Mouse (Mus musculus) gastrocnemius, postnatal 25 days (tissue): ENCODE measurements around the gene Gpa33. TPM values are rescaled to one million over a fixed set of nuclear protein-coding genes. Genes with fewer than 3 reads are reported as not detected.
A peak's percentile ranks its signal among the peaks of the same experiment; 100 is the strongest.

ENCODE experiments used
- DNase-seq: peaks from one replicate; pipeline ENCODE4 v3.0.0; 2022
- long read RNA-seq, 2 experiments: library from polyadenylated mRNA; stranded (forward); transcript quantifications; one replicate each; pipeline ENCODE4 v2.0.0; 2021
- total RNA-seq, 2 experiments: library from RNA; stranded (reverse); gene quantifications; 1 replicate in 1 of 2; 2 replicates in 1 of 2; pipeline ENCODE4 v1.2.3; 2021

The Gpa33 gene
- not detected for total RNA-seq
- long read RNA-seq, experiment 1 = 0 reads
- long read RNA-seq, experiment 2 = 0 reads

DNA sequence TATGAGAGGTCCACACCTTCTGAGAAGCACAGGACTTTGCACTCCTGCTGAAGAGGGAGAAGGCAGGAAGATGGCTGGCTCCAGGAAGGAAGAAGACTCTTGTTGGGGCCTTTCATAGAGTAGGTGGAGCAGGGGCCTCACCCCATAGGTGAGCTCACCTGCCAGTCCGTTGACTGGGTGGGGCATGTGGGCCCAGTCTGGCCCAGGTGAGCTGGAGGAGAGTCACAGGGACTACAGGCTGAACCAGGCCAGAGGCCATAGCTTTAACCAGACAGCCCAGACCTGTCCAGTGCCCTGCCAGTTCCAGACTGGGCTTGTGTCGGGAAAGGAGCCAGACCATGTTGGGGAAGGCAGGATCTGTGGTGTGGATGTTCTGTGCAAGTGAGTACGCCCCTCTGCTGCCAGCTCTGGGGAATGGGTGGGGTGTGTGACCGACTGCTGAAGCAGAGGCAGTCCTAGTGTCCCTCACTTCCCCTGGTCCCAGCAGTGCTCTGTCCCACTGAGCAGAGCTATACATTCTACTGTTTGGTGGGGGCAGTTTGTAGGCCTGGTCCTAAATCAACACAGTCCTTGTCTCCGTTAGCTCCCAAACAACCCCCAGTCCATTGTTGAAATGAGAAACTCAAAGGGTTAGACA lies at the start of gene Gpa33:
Gpa33 (plus strand) TSS at position 15 of the 637 bp plus-strand sequence.
- DNase-seq = no peak

DNA sequence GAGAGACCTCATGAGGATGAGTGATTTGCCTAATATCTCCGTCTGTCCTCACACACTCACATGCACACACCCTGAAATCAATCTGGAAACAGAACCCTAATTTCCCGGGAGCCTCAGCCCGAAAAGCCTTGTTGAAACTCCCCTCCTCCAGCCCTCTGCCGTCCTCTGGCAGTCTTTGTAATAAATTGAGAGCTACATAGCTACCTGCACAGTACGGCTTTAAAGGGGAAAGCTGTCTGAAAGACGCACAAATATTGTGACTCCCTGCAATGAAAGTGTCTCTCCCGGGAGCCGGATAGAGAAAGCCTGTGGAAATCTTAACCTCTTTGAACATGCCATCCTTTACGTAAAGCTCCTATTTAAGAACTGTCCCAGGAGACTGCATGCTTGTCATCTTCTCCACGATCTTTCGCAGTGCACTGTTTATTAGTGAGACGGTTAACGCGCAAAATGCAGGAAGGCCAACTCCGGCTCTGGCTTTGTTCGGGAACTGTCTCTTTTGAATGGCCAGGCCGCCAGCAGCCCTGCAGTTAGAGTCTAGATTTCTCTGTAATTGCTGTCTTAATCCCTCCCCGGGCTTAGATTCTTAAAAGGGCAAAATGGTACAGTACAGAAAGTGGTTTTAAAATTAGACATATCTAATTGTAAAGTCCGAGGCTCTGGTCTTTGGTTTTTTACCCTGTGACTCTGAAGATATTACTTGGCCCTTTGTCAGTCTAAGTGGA lies 41.4 kb upstream of the Gpa33 start:
- no peak for DNase-seq

DNA sequence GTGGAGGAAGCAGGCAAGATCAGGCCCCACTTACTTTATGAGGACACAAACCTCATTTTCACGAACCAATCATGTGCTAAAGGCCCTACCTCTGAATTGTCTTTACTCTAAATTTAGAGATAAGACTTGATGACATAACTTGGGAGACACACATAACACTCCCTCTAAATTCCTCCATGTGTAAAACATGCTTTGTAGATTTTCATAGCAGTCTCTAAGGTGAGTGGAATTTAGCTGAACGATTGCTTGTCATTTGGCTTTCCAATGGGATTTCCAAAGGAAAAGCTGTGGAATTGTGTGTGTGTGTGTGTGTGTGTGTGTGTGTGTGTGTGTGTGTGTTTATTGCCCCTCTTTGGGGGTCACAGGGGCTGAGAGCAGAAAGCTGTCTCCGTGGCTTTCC lies 40.7 kb upstream of the Gpa33 start:
- DNase-seq = no peak

DNA sequence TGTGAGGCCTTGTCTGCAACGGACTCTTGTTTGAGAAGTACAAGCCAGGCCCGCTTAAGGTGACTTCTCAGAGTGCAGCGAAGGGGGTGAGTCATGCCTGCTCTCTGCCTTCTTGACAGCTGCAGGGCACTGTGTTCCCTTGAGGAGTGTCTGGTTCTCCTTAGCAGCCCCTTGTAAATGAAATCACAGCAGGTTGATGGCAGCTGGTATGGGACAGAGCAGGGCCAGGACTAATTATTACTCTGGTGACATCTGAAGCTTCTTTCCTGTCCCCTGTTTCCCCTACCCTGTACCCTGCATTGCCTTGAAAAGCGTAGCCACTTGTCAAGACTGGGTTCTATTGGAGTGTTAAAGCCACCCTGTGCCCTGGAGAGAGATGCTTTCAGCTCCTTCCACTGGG lies 40.3 kb upstream of the Gpa33 start:
- no peak for DNase-seq

DNA sequence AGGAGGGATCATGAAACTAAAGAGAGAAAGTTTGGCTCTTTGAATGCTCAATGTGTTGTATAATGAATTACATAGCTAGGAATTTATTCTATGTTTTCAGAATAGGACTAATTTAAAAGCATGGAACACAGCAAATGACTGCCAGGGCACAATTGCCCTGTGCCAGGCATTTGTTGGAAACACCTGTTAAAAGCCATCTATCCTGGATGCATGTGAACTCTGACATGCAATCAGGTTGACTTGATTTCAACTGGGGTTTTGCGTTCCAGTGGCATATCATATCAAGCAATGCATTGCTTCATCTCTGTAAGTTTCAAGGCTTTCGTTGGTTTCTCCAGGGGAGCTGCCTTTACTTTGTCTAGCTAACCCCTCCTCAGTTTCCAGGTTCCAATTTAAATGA lies 39.7 kb upstream of the Gpa33 start:
- no peak for DNase-seq

DNA sequence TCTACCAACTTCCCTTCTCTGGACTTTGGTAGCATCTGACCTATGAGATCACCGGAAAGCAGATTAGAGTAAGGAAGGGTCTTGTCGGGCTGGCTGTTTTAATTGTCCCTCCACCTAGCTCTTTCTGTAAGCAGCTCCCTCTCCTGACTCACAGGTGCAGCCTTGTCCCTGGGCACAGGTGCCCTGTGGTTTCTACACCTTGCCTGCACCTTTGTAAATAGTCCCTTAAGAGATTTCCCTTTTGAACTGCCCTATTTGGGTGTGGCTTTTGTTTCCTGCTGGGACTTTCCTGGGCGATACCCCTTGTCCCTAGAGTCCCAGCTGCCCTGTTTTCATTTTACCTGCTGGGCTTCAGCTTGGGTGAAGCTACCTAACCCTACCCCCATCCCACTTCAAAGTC lies 35.6 kb upstream of the Gpa33 start:
- DNase-seq = no peak

DNA sequence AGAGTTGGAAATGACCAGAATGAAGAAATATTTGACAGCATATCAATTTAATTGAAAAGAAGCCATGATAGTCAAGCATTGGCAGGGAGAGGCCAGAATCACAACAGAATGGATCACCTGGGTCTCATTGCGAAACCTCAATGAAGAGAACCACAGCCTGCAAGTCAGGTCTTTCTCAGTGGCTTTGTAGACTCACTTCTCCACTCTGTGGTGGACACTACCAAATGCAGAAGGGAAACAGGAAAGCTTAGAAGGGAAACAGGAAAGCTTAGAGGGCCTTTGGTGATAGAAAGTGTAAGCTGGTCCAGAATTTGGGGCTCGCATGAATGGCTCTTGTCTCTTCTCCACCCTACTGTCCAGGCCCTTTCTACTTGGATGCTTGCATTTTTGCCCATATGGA lies 31.9 kb upstream of the Gpa33 start:
- no peak for DNase-seq

DNA sequence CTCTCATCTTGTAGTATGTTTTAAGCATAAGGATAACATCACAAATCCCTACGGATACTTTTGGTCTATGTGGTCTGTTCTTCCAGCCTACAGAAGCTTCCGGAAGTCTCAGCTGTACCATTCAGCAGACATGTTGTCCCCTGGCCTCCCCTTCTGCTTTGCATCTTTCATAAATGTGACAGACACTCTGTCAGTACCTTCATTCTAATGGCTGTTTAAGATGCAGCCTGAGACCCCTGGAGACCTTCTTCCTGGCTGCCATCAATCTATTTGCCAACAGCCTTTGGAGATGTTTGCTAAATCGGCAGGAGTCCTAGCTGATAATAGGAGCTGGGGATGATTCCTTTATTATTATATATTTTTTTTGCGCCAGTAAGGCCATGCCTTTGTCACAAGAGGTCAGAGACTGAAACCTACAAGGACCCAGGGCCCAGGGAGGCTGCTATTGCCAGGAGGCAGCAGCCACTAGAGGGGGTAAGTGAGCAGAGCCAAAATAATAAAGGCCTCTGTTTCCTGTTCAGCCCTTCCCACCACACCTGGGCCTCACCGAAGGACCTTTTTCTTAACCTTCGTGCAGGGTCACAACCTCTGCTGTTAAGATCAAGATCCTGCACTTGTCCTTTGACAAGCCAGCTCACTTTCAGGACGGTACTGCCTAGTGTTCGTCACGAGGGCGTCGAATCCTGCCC lies 27.0 kb upstream of the Gpa33 start:
- no peak for DNase-seq

DNA sequence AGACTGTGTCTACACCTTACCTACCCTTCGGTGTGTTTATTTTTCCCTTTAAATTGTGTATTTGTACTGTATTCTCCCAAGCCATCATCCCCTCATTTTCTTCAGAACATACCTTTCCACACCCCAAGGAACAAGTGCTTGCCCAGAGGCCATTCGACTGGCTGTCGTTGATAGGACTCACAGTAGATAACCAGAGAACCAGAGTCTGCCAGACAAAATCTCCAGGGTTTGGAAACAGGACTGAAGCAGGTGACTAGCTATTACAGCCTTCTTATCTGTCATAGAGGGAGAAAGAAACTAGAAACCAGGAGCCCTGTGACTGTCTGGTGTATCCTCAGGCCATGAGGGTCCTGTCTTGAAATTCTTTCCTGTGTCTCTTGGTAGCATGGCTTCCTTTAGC lies 25.2 kb upstream of the Gpa33 start:
- no peak for DNase-seq

DNA sequence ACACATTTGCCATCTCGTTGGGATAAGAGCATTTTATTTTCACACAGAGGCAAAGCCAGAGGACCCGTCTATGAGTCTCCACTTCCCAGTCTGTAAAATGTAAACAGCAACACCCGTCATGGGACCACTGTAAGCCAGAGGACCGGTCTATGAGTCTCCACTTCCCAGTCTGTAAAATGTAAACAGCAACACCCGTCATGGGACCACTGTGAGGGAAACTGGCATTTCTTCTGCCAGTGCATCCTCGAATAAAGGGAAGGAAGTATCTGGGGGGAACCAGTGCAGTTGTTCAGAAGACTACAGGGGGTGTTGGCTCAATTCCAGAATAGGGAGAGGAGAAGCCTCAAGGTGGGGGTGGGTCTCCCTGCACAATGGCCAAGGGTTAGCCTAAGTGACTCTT lies 24.6 kb upstream of the Gpa33 start:
- no peak for DNase-seq

DNA sequence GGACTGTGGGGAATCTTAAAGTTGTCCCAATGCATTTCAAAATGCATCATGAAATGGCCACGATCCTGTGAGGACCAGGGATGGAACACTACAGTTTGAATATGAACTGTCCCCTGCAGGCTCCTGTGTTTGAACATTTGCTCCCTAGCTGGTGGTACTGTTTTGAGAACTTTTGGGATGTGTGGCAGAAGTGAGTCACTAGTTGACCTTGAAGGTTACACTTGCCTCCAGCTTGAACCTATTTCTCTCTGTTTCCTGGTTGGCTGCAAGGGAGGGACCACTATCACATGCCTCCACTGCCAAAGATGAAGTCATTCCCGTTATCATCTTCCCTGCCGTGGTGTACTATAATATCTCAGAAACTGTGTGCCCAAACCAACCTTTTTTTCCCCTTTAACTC lies 15.1 kb upstream of the Gpa33 start:
- DNase-seq = no peak

DNA sequence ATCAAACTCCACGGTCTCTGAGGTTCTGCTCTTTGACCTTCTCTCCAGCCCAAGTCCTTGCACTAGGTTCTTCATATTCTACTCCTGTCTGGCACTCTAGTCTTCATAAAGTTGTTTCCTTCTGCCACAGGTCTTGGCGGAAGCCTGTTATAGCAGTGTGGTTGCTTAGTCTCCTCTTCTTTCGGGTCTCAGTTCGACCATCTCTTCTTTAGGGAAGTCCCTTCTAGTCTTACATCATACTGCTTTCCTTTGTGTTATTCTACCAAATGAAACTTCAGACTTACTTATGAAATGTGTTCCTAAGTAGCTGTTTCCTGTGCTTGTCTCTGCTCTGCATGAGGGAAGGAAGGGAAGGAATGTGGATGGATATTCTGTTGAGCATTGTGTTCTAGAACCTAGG lies 14.3 kb upstream of the Gpa33 start:
- no peak for DNase-seq

DNA sequence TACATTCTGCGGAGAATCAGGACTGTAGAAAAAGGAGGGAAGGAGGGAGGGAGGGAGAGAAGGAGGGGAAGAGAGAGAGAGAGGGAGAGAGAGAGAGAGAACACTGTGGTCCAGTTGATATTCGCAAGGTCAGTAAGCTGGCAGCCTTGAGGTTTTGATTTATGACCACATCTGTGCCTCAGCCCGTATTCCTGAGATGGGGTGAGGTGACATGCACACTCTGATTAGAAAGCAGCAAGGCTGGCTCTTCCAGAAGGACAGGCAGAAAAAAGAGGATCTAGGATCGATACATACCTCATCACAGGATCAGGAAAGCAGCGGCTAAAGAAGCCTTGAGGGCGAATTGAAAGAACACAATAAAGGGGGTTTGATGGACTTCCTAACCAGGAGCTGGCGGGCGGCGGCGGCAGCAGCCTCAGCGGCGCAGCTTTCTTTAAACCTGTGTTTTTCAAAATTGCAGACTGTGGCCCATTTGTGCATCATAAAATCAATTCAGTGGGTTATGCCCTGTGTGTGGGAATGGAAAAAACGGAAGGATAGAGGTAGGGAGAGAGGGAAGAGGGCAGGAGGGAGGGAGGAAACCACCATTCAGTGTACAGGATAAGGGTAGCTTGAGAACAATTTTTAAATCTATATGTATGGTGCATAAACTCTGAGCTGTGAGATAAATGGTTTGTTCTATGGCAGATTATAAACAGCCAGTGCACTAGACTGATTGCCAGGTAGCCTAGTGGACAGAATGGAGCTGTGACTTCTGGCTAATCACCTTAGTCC lies 12.0 kb upstream of the Gpa33 start:
- DNase-seq = no peak

DNA sequence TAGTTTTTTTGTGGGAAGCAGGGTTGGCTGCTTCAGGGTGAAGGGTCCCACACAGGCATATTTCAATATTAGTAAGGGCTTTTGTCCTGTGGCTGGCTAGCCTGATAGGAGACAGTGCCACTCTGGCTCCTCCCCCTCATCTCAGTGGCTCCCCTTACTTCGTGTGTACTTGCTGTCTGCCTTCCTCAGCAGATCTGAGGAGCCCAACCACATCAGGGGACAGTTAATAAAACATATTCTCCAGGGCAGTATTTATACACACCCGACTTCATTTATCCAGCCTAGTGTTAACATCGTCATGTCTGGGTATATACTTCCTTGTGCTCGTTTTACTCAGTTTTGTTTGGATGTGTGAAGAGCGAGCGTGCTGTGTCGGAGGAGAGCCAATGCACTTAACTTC lies 7.9 kb upstream of the Gpa33 start:
- DNase-seq = no peak

DNA sequence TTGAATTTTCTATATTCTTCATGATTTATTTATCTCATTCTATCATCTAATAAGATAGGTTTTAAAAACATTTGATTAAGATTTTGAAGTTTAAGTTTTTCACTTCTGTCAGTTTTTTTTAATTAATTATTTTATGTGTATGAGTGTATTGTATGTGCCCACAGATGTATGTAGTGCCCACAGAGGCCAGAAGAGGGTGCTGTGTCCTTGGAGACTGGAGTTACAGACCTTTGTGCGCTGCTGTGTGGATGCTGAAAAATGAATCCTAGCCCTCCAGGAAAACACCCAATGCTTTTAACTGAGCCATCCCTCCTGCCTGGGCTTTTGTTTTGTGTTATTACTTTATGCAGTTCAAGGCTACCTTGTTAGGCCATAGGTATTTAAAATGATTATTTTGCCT lies 7.0 kb upstream of the Gpa33 start:
- no peak for DNase-seq

DNA sequence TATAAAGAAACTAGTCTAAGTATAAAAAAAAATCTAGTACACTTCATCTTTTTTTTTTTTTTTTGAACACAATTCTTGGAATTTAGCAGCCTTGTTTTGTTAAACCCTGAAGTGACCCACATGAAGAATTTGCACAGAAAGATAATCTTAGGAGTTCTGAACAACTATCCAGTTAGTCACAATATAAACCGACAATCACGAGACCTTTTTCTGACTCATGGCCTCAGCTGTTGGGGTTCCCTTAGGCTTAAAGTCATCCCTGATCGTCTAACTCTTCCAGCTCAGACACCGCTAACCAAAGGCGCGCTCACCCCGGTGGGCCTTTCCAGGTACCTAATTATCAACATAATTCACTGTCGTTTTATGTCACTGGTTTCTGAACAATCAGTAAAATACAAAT lies 6.3 kb upstream of the Gpa33 start:
- DNase-seq = no peak

DNA sequence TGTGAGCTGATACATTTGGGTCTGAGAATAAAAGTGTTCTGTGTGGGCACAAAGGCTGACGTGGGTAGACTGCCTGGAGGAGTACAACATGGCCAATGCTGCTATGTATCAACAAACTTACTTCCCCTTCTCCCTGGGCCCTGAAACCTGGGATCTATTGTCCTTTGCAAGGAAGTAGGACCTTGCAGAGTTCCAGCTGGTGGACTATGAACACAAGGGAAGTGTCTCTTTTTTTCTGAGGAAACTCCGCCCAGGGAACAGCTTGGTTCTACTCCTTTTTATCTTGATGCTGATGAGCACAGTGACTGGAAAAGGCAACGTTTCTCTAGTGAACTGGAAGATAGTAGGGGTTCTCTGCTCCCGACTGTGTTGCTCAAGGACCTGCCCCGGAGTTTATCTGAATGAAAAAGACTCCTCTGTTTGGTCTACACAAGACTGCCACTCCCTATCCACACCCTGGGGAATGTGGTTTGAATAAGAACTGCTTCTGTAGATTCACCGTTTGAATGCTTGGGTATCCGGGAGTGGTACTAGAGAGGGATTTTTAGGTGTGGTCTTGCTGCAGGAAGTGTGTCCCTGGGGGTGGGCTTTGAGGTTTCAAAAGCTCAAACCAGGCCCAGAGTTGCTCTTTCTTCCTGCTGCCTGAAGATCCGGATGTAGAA lies 5.0 kb upstream of the Gpa33 start:
- no peak for DNase-seq

DNA sequence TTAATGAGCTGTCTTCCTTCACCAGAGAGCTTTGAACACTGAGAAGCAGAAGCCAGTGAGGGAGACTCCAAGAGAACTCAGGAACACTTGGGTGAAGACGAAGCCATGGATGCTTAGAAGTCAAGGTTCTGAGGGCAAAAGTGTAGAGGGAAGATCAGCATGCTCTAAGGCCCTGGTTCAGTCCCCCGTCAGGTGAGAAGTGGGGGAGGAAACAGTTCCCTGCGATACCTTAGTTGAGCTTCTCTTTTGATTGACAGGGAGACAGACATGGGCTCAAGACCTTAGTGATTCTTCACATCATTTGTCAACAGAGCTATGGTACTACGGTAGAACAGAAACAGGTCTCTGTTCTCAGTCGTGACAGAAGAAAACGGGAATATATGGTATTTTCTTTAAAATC lies 3.7 kb upstream of the Gpa33 start:
- DNase-seq = no peak

DNA sequence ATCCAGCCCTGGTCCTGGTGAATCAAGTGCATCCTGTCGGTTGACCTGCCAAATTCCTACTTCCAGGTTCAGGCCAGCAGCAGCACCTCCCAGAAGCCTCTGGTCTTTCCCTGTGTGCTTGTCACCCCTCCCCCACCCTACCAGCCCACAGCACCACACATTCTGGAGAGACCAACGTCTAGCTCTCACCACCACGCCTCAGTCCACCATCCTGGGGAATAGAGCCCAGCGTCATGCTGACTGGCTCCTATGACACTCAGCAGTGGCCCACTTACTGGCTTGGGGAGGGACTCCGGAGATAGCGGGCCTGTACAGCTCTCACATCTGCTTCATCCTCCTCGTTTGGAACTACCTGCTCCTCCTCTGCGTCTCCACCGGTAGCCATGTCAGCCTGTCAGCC lies 3.2 kb upstream of the Gpa33 start:
- DNase-seq = peak; percentile 63

DNA sequence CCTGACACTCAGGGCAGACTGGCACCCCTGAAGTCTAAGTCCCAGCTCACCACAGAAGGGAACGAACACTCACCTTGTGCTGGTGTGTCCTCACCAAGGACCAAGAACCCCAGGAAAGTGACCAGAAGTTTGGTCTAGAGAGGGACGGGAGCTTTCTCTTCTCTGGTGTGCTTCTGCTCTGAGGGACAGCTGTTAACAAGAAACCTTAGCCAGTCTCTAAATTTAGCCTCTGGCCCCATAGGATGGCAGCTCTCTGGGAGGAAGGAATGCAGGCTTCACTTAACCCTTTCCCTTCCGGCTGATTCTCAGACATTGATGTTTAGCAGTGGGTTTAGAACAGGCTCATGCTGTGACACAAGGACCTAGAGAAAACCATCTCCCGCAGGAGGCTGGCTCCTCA lies 2.3 kb upstream of the Gpa33 start, which contains the start of gene Dusp27:
Dusp27 (minus strand) TSS at position 204 of the 400 bp plus-strand sequence.
- DNase-seq = no peak

DNA sequence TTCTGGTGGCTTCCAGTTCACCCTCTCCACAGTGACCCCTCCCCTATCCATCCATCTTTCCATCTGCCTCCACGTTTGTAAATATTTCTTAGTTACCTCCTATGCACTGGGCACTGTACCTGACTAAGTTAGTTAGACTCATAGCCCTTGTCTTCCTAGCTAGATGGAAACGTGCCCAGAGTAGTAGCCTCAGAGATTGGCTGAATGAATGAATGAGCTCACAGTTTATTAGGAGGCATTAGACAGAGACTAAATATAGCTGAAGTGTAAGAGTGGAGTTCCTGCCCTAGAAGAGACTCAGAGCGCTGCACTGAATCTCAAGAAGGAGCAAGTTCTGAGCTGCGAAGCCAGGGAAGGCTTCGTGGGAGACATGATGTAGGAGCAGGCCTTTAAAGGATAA lies 1.5 kb upstream of the Gpa33 start:
- DNase-seq = no peak

DNA sequence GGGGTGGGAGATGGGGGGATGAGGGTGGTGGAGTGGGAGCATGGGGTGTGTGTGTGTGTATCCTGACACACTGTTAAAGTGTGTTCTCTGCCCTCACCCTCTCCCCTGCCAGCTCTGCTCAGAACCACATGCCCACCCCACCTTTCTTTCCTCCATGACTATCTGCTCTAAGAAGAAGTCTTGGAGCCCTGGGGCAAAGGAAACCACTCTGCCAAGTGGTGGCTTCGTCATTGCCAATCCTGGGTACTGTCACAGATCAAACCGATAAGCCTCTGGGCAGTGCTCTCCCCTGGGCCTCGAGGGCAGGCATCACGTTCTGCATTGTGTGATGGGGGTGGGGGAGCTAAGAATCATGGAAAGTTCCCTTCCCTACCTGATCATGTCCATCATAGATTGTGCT lies 2.3 kb downstream of the Gpa33 start:
- no peak for DNase-seq
